Mouse (Mus musculus): ENCODE results near the gene Plxnc1.
A peak's percentile ranks its signal among the peaks of the same experiment; 100 is the strongest.

Gene Plxnc1

GRCm38 (mm10) chr10:94944691-94945205 is at the start of gene Plxnc1:
Gene Plxnc1 (minus strand): TSS chr10:94944835.
- peak; percentile 71 for DNase-seq (ENCODE audit: low read depth, low spot score)

GRCm38 (mm10) chr10:94992127-94992526 is 47.5 kb upstream of the Plxnc1 start:
- DNase-seq (ENCODE audit: low read depth, low spot score), result no peak

- peak; percentile 71 for DNase-seq (ENCODE audit: low read depth, low spot score)
Observed at GRCm38 (mm10) chr10:94991564-94992097, 47.0 kb upstream of the Plxnc1 start.

- peak; percentile 73 for DNase-seq (ENCODE audit: low read depth, low spot score)
Observed at GRCm38 (mm10) chr10:94990768-94991563, 46.3 kb upstream of the Plxnc1 start.

- DNase-seq (ENCODE audit: low read depth, low spot score), result no peak
Observed at GRCm38 (mm10) chr10:94989321-94989720, 44.7 kb upstream of the Plxnc1 start.

GRCm38 (mm10) chr10:94985103-94985502 is 40.5 kb upstream of the Plxnc1 start:
- DNase-seq (ENCODE audit: low read depth, low spot score), result no peak

GRCm38 (mm10) chr10:94982528-94982927 is 37.9 kb upstream of the Plxnc1 start:
- no peak for DNase-seq (ENCODE audit: low read depth, low spot score)

GRCm38 (mm10) chr10:94981466-94982138 is 37.0 kb upstream of the Plxnc1 start:
- no peak for DNase-seq (ENCODE audit: low read depth, low spot score)

- DNase-seq (ENCODE audit: low read depth, low spot score), result no peak
Observed at GRCm38 (mm10) chr10:94978265-94978822, 33.7 kb upstream of the Plxnc1 start.

- no peak for DNase-seq (ENCODE audit: low read depth, low spot score)
Observed at GRCm38 (mm10) chr10:94976329-94976728, 31.7 kb upstream of the Plxnc1 start.

GRCm38 (mm10) chr10:94975099-94975496 is 30.5 kb upstream of the Plxnc1 start:
- no peak for DNase-seq (ENCODE audit: low read depth, low spot score)

- DNase-seq (ENCODE audit: low read depth, low spot score), result no peak
Observed at GRCm38 (mm10) chr10:94974345-94975098, 29.9 kb upstream of the Plxnc1 start.

GRCm38 (mm10) chr10:94971625-94972161 is 27.1 kb upstream of the Plxnc1 start:
- DNase-seq (ENCODE audit: low read depth, low spot score), result no peak

- DNase-seq (ENCODE audit: low read depth, low spot score), result no peak
Observed at GRCm38 (mm10) chr10:94970221-94970620, 25.6 kb upstream of the Plxnc1 start.

- no peak for DNase-seq (ENCODE audit: low read depth, low spot score)
Observed at GRCm38 (mm10) chr10:94967468-94967867, 22.8 kb upstream of the Plxnc1 start.

GRCm38 (mm10) chr10:94966789-94967188 is 22.2 kb upstream of the Plxnc1 start:
- no peak for DNase-seq (ENCODE audit: low read depth, low spot score)

GRCm38 (mm10) chr10:94965093-94965492 is 20.5 kb upstream of the Plxnc1 start:
- DNase-seq (ENCODE audit: low read depth, low spot score), result no peak

- no peak for DNase-seq (ENCODE audit: low read depth, low spot score)
Observed at GRCm38 (mm10) chr10:94962005-94962404, 17.4 kb upstream of the Plxnc1 start.

GRCm38 (mm10) chr10:94961283-94961682 is 16.6 kb upstream of the Plxnc1 start:
- DNase-seq (ENCODE audit: low read depth, low spot score), result no peak

- DNase-seq (ENCODE audit: low read depth, low spot score), result no peak
Observed at GRCm38 (mm10) chr10:94958311-94958710, 13.7 kb upstream of the Plxnc1 start.

GRCm38 (mm10) chr10:94957705-94958104 is 13.1 kb upstream of the Plxnc1 start:
- no peak for DNase-seq (ENCODE audit: low read depth, low spot score)

Data from brain, embryonic 18.5 days (tissue).